Mouse (Mus musculus): ENCODE measurements around the gene Apex2.

Gene Apex2

DNA sequence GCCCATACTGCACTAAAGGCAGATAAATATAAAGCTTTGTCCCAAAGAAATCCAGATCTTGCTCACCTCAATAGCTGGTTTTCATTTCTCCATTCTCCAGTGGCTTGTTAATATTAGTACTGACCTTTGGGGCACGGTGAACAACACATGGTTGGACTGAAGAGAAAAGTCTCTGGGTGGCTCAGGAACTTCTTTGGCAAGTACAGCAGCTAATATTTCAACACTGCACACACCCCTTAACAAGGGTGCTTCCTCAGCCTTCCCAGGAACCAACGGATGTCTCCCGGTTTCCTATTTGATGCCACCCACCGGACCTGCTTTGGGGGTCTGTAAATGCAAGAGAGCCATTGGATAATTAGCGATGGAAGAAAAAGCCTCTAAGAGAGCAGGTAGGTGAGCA is at the start of gene Apex2:
Gene Apex2 (minus strand): TSS at position 173 of the 400 bp plus-strand sequence.
- DNase-seq (ENCODE audit: low spot score), result no peak

DNA sequence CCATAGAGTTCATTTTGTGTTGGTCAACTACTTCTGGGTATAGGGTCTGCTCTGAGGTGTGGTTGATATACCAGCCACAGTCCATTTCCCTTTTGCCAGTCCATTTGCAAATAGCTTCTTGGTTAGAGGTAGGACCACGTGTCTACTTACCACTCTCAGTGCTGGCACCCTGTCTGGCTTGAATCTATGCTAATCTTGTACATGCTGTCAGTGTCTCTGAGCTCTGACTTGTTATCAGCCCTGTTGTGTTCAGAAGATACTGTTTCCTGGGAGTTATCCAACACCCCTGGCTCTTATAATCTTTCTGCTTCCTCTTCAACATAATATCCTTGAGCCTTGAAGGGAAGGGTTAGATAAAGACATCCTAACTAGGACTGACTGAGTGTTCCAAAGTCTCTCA is 46.8 kb upstream of the Apex2 start:
- no peak for DNase-seq (ENCODE audit: low spot score)

DNA sequence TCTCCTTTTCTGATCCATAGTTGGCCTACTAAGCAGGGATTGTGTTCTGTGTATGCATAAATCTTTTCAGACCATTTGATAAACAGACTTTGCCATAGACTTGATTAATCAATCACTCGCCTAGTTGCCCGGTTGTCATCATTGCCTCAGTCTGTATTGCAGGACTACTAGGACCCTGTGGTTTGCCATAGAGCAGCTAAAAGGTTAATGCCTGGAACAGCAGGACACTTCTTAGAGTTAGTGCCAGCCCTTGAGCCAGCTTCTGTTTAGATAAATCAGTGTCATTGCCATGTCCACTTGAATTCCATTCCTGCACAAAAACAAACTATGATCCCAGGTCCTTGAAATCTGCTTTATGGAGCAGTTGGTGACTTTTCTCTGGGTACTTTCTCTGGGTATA is 9.2 kb upstream of the Apex2 start:
- DNase-seq (ENCODE audit: low spot score), result no peak

DNA sequence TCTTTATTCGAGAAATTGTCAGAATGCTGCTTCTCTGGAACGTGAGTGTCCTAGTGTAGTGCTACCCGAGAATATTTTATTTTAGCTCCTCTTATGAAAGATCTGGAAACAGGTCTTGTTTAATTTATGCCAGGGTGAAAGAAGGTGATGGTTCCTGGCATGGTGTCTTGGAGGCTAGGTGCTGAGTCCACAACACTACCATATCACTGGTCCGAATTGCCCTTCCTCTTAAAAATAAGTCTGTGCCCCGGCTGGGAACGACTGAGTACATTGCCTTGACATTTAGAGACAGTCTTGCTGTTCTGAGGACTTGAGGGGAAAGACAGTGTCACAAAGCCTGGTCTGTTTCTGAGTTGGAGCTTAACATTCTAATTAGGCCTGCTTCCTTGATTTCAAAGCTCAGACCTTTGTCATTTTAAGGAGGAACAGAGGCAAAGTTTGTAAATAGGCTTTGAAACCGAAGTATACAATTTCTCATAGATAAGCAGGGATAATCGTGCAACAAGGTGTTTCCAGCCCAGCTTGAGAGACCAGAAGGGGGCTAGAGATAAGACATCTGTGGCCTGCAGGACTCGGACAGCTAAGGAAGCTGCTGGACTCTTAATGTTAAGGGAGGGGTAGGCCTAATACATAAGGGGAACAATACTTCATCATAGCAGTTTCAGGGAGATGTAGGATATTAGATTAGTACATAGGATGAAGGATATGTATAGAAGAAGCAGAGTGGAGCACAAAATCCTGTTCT is 5.5 kb upstream of the Apex2 start:
- DNase-seq (ENCODE audit: low spot score), result no peak

DNA sequence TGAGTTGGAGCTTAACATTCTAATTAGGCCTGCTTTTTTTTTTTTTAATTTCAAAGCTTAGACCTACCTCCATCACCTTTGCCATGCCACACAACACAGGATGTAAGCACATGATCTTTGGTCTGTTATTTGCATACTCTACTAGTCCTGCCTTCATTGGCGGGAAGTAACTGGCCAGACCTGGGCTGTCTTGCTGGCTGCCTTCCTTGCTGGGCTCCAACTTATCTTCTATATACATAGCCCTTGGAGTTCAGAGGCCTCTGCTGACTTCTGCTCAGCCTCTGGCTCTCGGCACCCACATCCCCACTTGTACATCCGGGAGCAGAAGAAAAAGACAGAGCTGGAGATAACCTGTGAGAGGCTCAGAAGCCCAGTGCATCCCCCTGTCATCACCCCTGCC is 4.5 kb upstream of the Apex2 start:
- no peak for DNase-seq (ENCODE audit: low spot score)

DNA sequence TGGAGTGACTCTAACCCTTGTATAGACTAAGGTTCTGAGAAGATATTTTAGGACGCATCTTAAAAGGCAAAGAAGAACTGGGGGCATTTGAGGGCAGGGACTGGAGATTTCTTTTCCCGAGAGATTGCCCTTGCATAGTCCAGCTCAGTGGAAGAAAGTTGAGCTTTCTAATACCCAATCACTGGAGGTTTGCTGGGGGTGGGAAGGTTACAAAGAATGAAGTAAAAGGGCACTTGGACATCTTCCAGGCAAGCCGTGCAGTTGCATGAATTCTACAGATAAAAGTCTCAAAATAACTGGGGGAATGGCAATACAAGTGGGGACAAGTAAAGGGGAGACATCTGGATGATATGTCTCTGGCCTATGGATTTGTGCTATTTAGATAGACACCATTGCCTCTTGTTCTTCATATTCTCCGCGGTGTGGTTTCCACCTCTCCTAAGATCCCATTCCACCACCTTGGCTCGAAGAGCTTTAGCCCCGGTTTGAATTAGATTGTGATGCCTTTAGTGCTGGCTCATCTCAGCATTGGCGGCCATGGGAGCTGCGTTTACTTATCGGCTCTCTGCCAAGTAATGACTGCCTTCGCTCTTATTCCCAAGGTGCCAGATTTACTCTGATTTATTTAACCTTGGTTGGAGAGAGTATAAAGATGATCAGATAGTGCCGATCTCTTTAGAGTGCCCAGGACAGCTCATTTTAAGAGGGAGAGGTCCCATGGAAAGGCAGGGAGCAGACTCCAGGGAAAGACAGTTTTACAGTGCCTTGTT is 3.8 kb upstream of the Apex2 start:
- no peak for DNase-seq (ENCODE audit: low spot score)

DNA sequence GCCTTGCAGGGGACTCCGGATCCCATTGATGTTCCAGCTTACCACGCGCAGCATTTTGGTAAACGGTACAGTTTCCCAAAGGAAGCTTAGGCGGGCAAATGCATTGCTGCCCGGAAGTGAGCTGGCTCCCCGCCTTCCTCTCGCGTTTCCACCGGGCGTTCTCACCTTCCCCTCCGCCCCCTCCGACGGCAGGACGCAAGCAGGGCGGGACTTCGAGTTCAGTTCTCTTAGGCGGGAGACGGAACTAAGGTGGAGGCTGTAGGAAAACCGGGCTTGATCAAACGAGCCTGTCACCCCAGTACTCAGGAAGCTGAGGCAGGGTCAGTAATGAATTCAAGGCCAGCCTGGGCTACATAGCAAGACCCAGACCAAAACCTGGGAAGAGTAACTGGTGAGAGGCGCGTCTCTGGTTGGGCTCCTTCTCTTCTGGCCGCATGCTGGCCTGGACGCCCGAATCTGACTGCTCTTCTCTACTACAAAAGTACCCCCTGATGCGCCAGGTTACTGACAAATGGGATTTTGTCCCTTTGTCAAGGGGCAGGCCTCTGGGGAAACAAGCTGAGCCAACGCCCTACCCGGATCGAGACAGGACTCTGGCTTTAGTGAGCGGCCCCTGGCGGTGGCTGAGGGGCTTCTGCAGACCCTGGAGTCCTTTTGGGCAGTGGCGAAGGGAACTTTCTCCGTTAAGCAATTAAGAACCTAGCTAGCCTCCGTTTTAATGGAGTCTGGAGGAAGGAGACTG is 1.5 kb downstream of the Apex2 start, which contains the start of gene Pfkfb1:
Gene Pfkfb1 (plus strand): TSS at position 207 of the 742 bp plus-strand sequence.
- peak; percentile 62 for DNase-seq (ENCODE audit: low spot score)

DNA sequence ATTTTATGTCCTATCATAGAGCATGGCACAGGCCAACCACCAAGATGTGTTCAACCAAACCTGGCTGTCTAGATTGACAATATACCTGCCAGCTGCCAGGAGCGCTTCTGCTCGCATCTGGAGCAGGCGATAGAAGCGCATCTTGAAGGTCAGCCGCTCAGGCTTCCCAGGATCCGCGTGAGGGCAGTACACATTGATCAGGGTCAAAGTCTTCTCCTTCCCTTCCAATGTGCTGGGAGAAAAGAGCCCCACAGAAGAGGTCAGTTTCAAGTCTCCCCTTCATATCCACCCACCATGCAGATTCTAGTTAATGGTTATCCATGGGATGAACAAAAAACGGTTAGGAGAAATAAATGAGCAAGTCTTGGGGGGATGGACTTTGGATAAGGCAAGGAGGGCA is 4.6 kb downstream of the Apex2 start:
- no peak for DNase-seq (ENCODE audit: low spot score)

DNA sequence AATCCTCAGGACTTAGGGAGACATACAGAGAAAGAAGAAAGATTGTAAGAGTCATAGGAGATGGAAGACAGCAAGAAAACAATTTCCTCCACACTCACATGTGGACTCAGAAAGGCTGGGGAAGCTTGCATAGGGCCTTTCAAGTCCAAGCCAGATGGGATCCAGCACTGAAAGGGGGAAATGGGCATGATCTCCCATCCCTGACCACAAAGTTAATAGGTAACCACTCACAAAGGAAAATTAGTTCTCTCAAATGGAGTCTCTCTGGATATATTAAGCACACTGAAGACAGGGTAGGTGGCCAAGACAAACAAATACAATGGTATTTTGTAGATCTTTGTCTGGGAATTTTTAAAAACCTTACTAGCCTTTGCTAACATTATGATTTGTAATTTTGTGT is 7.7 kb downstream of the Apex2 start:
- DNase-seq (ENCODE audit: low spot score), result no peak

DNA sequence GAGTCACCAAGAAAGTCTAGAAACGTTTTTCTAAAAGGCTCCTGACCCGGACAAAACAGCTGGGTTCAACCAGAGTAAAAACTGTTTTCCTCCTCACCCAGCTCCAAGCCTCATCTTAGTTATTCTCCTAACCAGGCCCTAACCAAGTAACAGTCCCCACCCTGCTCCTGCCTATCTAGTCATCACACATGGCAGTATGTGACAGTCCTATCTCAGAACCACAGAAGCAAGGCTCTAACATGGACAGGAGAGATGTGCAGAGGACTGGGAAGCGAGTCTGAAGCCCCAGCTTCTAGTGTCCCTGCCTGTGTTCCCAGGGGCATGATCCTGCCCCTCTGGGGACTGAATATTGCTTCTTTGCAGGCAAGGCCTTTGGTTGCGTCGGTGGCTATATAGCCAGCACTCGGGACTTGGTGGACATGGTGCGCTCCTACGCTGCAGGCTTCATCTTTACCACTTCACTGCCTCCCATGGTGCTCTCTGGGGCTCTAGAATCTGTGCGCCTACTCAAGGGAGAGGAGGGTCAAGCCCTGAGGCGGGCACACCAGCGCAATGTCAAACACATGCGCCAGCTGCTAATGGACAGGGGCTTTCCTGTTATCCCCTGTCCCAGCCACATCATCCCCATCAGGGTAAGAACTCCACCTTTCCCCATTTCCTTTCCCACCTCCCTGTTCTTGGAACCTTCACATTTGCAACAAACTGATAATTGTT is 24.9 kb downstream of the Apex2 start:
- peak; percentile 36 for DNase-seq (ENCODE audit: low spot score)

DNA sequence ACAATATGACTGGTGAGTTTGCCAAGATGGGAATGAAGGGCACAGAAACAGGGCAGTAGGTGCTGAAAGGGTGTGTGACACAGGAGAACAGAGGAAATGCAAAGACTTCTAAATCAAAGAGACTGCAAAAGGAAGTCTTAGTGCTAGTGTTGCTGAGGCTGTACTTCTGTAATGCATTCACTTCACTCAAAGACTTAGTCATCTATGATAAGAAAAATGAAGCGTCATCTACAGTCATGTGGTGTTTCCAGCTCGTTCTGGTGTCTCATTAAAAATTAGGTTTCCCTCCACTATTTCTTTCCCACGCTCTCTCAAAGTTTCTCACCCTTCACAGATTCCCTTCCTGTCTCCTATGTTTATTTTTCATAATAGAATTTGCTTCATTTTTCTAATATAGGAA is 35.6 kb downstream of the Apex2 start:
- DNase-seq (ENCODE audit: low spot score), result no peak

DNA sequence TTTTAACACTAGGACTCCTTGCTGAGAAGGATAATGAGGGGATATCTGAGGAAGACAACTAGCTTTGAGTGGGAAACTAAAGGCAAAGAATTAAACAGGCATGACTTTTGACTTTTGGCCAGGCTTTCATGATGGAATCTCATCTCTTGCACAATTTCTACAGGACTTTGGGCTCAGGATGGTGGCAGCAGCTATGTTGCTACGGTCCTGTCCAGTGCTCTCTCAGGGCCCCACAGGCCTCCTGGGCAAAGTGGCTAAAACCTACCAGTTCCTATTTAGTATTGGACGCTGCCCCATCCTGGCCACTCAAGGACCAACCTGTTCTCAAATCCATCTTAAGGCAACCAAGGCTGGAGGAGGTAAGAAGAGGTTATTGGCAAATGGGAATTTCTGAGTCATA is 37.7 kb downstream of the Apex2 start:
- DNase-seq (ENCODE audit: low spot score), result no peak

DNA sequence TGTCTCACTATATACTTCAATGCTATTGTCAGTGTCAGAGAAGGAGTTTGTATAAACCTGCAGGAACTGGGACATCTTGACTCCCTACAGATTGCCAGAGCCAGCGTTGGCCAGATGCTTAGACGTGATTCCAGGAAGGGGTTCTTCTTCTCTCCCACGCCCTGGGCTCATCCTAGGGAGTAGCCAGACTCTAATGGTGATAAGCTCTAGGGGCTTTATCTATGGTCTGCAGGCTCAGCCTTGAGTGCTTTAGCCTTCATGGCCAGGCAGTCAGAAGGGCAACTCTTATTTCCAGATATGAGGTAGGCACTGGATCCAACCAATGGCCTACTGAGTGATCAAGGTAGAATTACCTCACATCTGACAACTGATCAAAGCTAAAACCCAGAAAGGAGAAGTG is 40.0 kb downstream of the Apex2 start:
- peak; percentile 54 for DNase-seq (ENCODE audit: low spot score)

DNA sequence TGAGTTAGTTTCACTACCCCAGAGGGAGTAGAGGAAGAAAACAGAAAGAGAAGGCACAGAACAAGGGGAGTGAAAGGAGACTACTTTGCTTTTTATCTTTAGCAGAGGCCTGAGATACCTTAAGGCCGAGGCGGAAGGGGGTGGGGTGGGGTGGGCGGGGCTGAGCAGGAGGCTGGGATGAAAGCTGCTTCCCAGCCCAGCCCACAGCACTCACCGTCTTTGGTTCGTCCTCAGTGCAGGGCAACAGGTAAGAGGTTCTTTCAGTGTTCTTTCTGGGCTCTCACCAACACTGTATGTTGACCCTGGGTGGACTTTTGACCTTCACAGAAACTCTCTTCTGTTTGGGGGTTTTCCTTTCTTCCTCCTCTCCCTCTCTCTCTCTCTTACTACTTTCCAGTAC is 42.4 kb downstream of the Apex2 start, which contains the start of gene Alas2:
Gene Alas2 (plus strand): TSS at position 137 of the 400 bp plus-strand sequence.
- DNase-seq (ENCODE audit: low spot score), result no peak

DNA sequence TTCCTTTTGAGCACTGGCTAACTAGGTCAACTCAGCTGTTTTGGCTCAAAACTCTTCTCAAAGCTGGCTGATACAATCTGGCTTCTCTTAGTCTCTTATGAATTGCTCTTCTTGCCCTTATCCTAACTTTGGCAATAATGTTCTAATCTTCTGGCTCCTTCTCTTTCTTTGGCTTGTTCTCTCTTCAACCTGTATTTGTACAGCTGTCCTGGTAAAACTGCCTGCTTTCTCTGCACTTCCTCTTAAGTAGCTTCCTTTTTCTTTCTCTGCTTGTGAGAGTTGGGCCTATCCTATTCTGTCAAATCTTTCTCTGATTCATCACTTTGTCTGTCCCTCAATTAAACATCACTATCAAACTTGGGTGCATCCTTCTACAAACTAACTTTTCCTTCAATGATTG is 48.0 kb downstream of the Apex2 start:
- no peak for DNase-seq (ENCODE audit: low spot score)

DNA sequence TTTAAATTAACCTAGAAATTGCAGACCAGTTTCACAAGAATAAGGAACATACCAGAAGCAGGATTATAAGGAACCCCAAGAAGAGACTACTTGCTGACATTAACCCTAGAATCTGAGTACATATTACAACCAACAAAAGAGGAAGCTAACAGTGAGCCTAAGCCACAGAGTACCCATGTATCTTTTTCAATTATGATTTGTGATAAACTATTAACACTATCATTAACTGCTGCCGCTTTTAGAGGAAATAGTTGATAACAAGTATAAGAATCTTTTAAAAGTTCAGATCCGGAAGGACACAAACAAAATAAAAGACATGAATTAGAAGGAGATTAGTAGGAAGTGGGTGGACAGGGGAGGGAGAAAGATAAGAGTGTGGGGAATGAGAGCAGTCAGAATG is 49.6 kb downstream of the Apex2 start:
- DNase-seq (ENCODE audit: low spot score), result no peak

DNA sequence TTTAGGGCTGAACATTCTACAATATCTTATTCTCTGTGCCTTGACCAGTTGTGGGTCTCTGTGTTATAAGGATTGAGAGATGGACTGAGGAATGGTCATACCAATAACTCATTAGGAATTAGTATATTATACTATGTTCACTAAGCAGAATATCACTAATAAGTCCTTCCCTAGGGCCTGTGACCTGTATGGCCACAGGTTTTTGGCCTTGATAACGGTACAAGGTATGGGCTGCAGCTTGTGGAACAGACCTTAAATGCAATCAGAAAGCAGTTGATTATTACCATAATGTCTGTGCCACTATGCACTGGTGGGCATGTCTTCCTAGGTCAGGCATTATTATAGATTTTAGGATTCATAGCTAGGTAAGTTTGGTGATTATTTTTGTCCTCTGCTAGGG is 73.2 kb downstream of the Apex2 start:
- DNase-seq (ENCODE audit: low spot score), result no peak

DNA sequence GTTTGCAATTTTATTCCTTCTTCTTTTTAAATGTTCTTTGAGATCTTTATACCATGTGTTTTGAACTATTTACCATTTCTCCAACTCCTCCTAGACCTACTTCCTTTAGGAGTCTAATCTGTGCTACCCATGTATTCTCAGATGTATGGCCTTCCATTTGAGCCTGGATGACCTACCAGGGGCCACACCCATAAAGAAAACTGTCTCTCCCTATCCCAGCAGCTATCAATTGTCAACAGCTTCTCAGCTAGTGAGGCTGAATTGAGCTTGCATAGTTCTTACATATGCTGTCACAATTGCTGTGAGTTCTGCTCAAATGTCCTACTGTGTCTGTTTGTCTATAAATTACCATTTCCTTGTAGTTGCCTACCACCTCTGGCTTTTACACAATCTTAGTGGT is 73.7 kb downstream of the Apex2 start:
- no peak for DNase-seq (ENCODE audit: low spot score)

DNA sequence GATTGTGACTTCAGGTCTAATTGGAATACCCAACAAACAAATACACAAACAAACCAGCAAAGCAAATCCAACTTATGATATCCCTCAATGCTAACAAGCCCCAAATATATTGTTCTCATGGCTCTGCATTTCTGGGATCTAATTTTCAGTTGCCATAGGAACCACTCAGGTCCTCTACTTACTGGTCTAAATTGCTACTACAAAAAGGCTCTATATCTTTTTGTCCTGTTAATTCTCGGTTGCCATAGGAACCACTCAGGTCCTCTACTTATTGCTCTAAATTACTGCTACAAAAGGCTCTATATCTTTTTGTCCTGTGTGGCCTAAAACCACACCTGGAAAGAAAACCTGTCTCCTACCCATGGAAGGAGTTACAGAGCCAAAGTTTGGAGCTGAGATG is 75.5 kb downstream of the Apex2 start:
- DNase-seq (ENCODE audit: low spot score), result no peak

DNA sequence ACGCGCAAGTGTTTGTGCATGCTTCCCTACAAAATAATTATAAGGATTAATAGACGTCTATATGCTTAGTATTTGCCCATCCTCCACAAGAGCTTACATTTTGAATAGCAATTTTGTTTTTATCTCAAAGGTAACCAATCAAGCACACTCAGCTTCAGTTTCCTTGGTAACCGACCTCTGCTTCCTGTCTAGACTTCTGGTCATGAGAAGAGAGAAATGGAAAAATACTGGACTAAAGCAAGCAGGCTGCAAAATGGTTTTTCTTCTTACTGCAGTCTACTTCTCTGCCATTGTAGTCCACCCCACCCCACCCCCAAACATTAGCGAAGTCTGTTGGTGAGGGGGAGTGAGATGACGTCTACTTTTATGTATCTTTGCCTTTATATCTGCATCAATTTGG is 78.4 kb downstream of the Apex2 start:
- no peak for DNase-seq (ENCODE audit: low spot score)

DNA sequence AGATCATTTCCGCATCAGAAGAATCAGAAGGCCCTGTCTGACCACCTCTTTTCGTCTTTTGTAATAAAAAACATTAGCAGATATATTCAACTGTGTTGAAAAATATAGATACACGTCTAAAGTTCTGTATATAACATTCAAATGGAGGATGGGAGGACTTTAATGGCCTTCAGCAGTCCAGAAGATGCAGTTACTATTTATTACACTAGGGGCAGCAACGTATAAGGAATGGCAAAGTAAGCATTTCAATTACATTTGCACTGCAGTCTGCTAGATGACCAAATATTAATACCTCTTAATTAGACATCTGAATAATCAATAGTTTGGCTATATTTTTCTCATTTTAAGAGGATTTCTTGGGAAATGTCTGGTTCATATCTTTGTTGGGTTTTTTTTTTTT is 79.0 kb downstream of the Apex2 start:
- no peak for DNase-seq (ENCODE audit: low spot score)

DNA sequence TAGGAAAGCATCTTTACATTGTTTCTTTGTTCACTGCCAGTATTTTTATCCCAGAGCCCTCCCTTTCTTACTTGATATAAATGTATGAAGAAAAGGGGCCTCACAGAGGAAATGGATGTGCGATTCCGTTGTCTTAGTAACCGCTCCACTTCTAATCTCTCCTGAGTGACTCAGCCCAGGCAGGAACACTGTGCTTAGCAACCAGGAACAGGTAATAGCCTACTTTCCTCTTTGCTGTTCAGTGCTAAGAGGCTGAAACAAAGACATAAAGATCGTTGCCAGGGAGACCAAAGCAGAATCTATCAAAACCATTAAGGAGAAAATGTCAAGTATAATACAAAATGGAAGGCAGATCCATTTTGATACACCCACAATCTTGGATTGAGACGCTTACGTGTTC is 81.0 kb downstream of the Apex2 start:
- no peak for DNase-seq (ENCODE audit: low spot score)
